Mouse (Mus musculus): ENCODE measurements at regions not wholly inside any gene's neighbourhood (a gene's known extent, or its start where the extent isn't known, plus 50 kb on each side); places are given as distances from the start of the nearest gene placed in this dataset.

- TF ChIP-seq CTCF (IDR thresholded peaks at IDR 0.05; ENCODE audit: low read depth) (no peak), EP300 (IDR thresholded peaks at IDR 0.05; ENCODE audit: low read depth) (no peak)
These were observed 118.1 kb upstream of the Mamld1 start for GRCm38 (mm10) chrX:70931944-70932343.

Measured in heart, postnatal 0 days (tissue).